Mouse (Mus musculus): ENCODE measurements around the gene Ddx25.

DNA sequence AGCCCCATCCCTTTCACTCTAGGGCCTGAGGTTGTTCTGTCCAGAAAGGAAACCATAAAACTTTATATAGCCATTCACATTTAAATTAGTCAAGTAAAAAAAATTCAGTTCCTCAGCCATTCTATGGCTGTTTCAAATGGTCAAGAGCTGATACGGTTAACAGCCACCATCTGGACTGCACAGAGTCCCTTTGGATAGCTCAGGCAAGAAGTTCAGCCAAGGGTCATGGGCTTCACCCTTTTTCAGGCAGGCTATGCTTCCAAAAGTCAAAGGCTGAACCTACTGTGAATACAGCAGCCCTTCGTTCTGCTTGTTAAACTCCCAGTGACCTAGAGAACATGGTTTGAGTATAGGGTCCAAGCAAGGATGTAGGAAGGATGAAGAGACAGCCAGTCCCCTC is 13.7 kb downstream of the Ddx25 start:
- TF ChIP-seq CTCF (IDR thresholded peaks at IDR 0.05; ENCODE audit: low read depth, low read length): no peak
- no peak for TF ChIP-seq POLR2A (IDR thresholded peaks at IDR 0.05; ENCODE audit: extremely low read depth, insufficient read depth, low read length)

All from liver, adult 2 months (tissue).